Mouse (Mus musculus): ENCODE data around the gene Hpd. TPM values are rescaled to one million over a fixed set of nuclear protein-coding genes. Genes with fewer than 3 reads are reported as not detected.
A peak's percentile ranks its signal among the peaks of the same experiment; 100 is the strongest.

Hpd gene
- polyA plus RNA-seq, 1 experiment from 2014 or later: not detected

GRCm38 (mm10) chr5:123181536-123181935 lies 991 bp downstream of the Hpd start:
- Histone ChIP-seq H3K9ac (no peak overlapping the region), H3K9me3 (peaks cover 3% of the 10 kb centered on the region; the same call in 1 of the 2 replicates), H3K27me3 (no peaks in the 10 kb centered on the region), H3K27ac (no peak overlapping the region), H3K4me3 (no peak overlapping the region), H3K4me2 (no peak overlapping the region), H3K36me3 (no peaks in the 10 kb centered on the region), H3K4me1 (no peaks in the 10 kb centered on the region)
- WGBS: 74% methylated on average over 6 of the region's 6 CpGs
- ATAC-seq (ENCODE audit: insufficient number of reproducible peaks, insufficient read depth, low FRiP score, low TSS enrichment, low read depth): no peak

- no peaks in the 10 kb centered on the region for H3K27me3 ChIP-seq
- no peak overlapping the region for H3K27ac ChIP-seq
- no peak overlapping the region for H3K4me3 ChIP-seq
- H3K9me3 ChIP-seq: peaks cover 3% of the 10 kb centered on the region; the same call in 1 of the 2 replicates
- WGBS: 92% methylated on average over 15 of the region's 15 CpGs
- H3K4me2 ChIP-seq: no peak overlapping the region
- no peaks in the 10 kb centered on the region for H3K4me1 ChIP-seq
- H3K9ac ChIP-seq: no peak overlapping the region
- no peak for ATAC-seq (ENCODE audit: insufficient number of reproducible peaks, insufficient read depth, low FRiP score, low TSS enrichment, low read depth)
- H3K36me3 ChIP-seq: no peaks in the 10 kb centered on the region
Measured at GRCm38 (mm10) chr5:123180390-123180789, 2.1 kb downstream of the Hpd start.

GRCm38 (mm10) chr5:123178792-123179191 lies 3.7 kb downstream of the Hpd start:
- H3K4me3 ChIP-seq: no peak overlapping the region
- 84% methylated on average over 5 of the region's 5 CpGs for WGBS
- H3K9me3 ChIP-seq: peaks cover 3% of the 10 kb centered on the region; the same call in 1 of the 2 replicates
- H3K4me2 ChIP-seq: no peak overlapping the region
- H3K36me3 ChIP-seq: no peaks in the 10 kb centered on the region
- H3K27me3 ChIP-seq: no peaks in the 10 kb centered on the region
- no peak overlapping the region for H3K27ac ChIP-seq
- ATAC-seq (ENCODE audit: insufficient number of reproducible peaks, insufficient read depth, low FRiP score, low TSS enrichment, low read depth): no peak
- no peak overlapping the region for H3K9ac ChIP-seq
- H3K4me1 ChIP-seq: no peaks in the 10 kb centered on the region

- Histone ChIP-seq H3K27me3 (no peaks in the 10 kb centered on the region), H3K4me1 (peaks cover 31% of the 10 kb centered on the region), H3K4me2 (peak overlapping the region; percentile 59), H3K4me3 (peak overlapping the region; percentile 35), H3K9me3 (no peaks in the 10 kb centered on the region), H3K27ac (peak overlapping the region; percentile 5; the same call in 1 of the 2 replicates), H3K9ac (peak overlapping the region; percentile 32; the same call in 1 of the 2 replicates), H3K36me3 (peaks cover 7% of the 10 kb centered on the region)
- ATAC-seq (ENCODE audit: insufficient number of reproducible peaks, insufficient read depth, low FRiP score, low TSS enrichment, low read depth): peak; percentile 77
- 7% methylated on average over 22 of the region's 22 CpGs for WGBS
Measured at GRCm38 (mm10) chr5:123171646-123172350, 10.7 kb downstream of the Hpd start.

GRCm38 (mm10) chr5:123170365-123170764 lies 12.2 kb downstream of the Hpd start:
- H3K27ac ChIP-seq: peak overlapping the region; percentile 77

GRCm38 (mm10) chr5:123169284-123169683 lies 13.2 kb downstream of the Hpd start, which contains the start of gene Psmd9:
Gene Psmd9, plus strand, starts transcription at chr5:123169413.
- H3K4me2 ChIP-seq: no peak within 1 kb of the TSS
- peaks cover 26% of the 10 kb centered on the region for H3K36me3 ChIP-seq
- no peaks in the 10 kb centered on the region for H3K27me3 ChIP-seq
- no peak for ATAC-seq (ENCODE audit: insufficient number of reproducible peaks, insufficient read depth, low FRiP score, low TSS enrichment, low read depth)
- peak within 1 kb of the TSS; percentile 77 for H3K27ac ChIP-seq
- no peak within 1 kb of the TSS for H3K9ac ChIP-seq
- H3K4me3 ChIP-seq: no peak within 1 kb of the TSS
- WGBS: 81% methylated on average over 5 of the region's 5 CpGs
- peaks cover 31% of the 10 kb centered on the region for H3K4me1 ChIP-seq
- H3K9me3 ChIP-seq: no peaks in the 10 kb centered on the region

More at GRCm38 (mm10) chr5:123170365-123170764, 12.2 kb downstream of the Hpd start:
- no peaks in the 10 kb centered on the region for H3K27me3 ChIP-seq
- H3K36me3 ChIP-seq: peaks cover 21% of the 10 kb centered on the region
- H3K4me3 ChIP-seq: no peak overlapping the region
- ATAC-seq (ENCODE audit: insufficient number of reproducible peaks, insufficient read depth, low FRiP score, low TSS enrichment, low read depth): no peak
- H3K4me1 ChIP-seq: peaks cover 31% of the 10 kb centered on the region
- 38% methylated on average over 9 of the region's 9 CpGs for WGBS
- no peak overlapping the region for H3K4me2 ChIP-seq
- H3K9ac ChIP-seq: no peak overlapping the region
- no peaks in the 10 kb centered on the region for H3K9me3 ChIP-seq

GRCm38 (mm10) chr5:123167591-123167990 lies 14.9 kb downstream of the Hpd start:
- Histone ChIP-seq H3K9me3 (no peaks in the 10 kb centered on the region), H3K4me1 (peaks cover 30% of the 10 kb centered on the region), H3K9ac (no peak overlapping the region), H3K36me3 (peaks cover 43% of the 10 kb centered on the region), H3K27ac (no peak overlapping the region), H3K27me3 (no peaks in the 10 kb centered on the region), H3K4me2 (no peak overlapping the region), H3K4me3 (no peak overlapping the region)
- 60% methylated on average over 5 of the region's 5 CpGs for WGBS
- ATAC-seq (ENCODE audit: insufficient number of reproducible peaks, insufficient read depth, low FRiP score, low TSS enrichment, low read depth): no peak

GRCm38 (mm10) chr5:123166437-123166836 lies 16.1 kb downstream of the Hpd start:
- H3K4me2 ChIP-seq: no peak overlapping the region
- H3K4me3 ChIP-seq: no peak overlapping the region
- H3K9ac ChIP-seq: no peak overlapping the region
- WGBS: 86% methylated on average over 10 of the region's 10 CpGs
- H3K27ac ChIP-seq: no peak overlapping the region
- peaks cover 20% of the 10 kb centered on the region for H3K4me1 ChIP-seq
- ATAC-seq (ENCODE audit: insufficient number of reproducible peaks, insufficient read depth, low FRiP score, low TSS enrichment, low read depth): no peak
- no peaks in the 10 kb centered on the region for H3K27me3 ChIP-seq
- peaks cover 55% of the 10 kb centered on the region for H3K36me3 ChIP-seq
- H3K9me3 ChIP-seq: no peaks in the 10 kb centered on the region

GRCm38 (mm10) chr5:123162942-123163341 lies 19.6 kb downstream of the Hpd start:
- Histone ChIP-seq H3K27me3 (no peaks in the 10 kb centered on the region), H3K36me3 (peaks cover 88% of the 10 kb centered on the region), H3K4me1 (0 out of 2 replicates have a peak, but pooled peaks cover under 1% of the 10 kb centered on the region), H3K9me3 (no peaks in the 10 kb centered on the region), H3K4me3 (no peak overlapping the region), H3K27ac (no peak overlapping the region), H3K9ac (no peak overlapping the region), H3K4me2 (no peak overlapping the region)
- WGBS: 81% methylated on average over 9 of the region's 9 CpGs
- no peak for ATAC-seq (ENCODE audit: insufficient number of reproducible peaks, insufficient read depth, low FRiP score, low TSS enrichment, low read depth)

- 91% methylated on average over 15 of the region's 15 CpGs for WGBS
Measured at GRCm38 (mm10) chr5:123160341-123160740, 22.2 kb downstream of the Hpd start.

GRCm38 (mm10) chr5:123159866-123160265 lies 22.7 kb downstream of the Hpd start:
- Histone ChIP-seq H3K27ac (no peak overlapping the region), H3K4me3 (no peak overlapping the region), H3K36me3 (peaks cover 89% of the 10 kb centered on the region), H3K9me3 (no peaks in the 10 kb centered on the region), H3K4me1 (no peaks in the 10 kb centered on the region), H3K27me3 (no peaks in the 10 kb centered on the region), H3K9ac (no peak overlapping the region), H3K4me2 (no peak overlapping the region)
- whole genome bisulfite sequencing: 92% methylated on average over 15 of the region's 15 CpGs
- ATAC-seq (ENCODE audit: insufficient number of reproducible peaks, insufficient read depth, low FRiP score, low TSS enrichment, low read depth): no peak

More at GRCm38 (mm10) chr5:123160341-123160740, 22.2 kb downstream of the Hpd start:
- Histone ChIP-seq H3K4me1 (no peaks in the 10 kb centered on the region), H3K27me3 (no peaks in the 10 kb centered on the region), H3K36me3 (peaks cover 87% of the 10 kb centered on the region), H3K9ac (no peak overlapping the region), H3K27ac (no peak overlapping the region), H3K9me3 (no peaks in the 10 kb centered on the region), H3K4me3 (no peak overlapping the region), H3K4me2 (no peak overlapping the region)
- ATAC-seq (ENCODE audit: insufficient number of reproducible peaks, insufficient read depth, low FRiP score, low TSS enrichment, low read depth): no peak

- Histone ChIP-seq H3K27ac (no peak overlapping the region), H3K27me3 (no peaks in the 10 kb centered on the region), H3K36me3 (peaks cover 89% of the 10 kb centered on the region), H3K9me3 (no peaks in the 10 kb centered on the region), H3K4me1 (no peaks in the 10 kb centered on the region), H3K9ac (no peak overlapping the region), H3K4me2 (no peak overlapping the region), H3K4me3 (no peak overlapping the region)
- WGBS: 90% methylated on average over 4 of the region's 4 CpGs
- no peak for ATAC-seq (ENCODE audit: insufficient number of reproducible peaks, insufficient read depth, low FRiP score, low TSS enrichment, low read depth)
Measured at GRCm38 (mm10) chr5:123159446-123159845, 23.1 kb downstream of the Hpd start.
